8 mouse cellular contexts compared by ENCODE assay signal in the genomic region with DNA sequence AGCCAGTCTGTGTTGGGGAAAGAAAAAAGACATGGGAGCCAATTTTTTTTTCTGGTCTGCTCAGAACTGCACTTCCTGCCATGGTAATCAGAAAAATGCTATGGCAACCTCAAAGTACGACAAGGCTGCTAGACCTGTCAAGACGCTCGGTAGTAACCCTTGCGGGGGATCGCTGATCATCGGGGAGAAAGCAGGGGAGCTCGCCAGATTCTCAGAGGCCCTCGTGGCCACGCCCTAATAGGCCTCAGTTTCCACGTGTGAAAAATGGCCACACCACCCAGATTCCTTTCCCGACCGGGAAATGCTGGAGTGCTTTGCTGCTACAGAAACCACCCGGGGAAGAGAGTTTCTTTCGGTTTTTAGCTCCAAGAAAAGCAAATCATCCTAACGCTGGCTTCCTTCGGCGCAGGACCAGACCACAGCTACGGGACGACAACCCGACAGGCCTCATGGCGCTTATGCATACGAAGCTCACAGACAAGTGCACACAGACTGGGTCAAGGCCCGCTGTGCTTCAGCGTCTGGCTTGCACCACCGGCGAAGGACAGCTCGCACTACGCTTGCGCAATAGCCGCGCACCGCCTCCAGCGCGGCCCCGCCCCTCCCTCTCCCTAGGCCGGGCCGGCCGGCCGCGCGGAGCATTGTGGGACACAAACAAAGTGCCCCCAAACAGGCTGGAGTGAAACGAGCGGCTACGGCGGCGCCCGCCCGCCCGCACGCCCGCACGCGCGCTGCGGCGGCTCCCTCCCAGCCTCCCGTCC. TPM values are rescaled to one million over a fixed set of nuclear protein-coding genes. Genes with fewer than 3 reads are reported as not detected.
DNase-seq lines count a peak whose midpoint lies in the region; ATAC-seq lines count a peak whose summit lies in the region.

No protein-coding gene starts in this region.

- under 1% methylated on average over 32 of the region's 57 CpGs for WGBS in embryonic facial prominence, embryonic 14.5 days
- under 1% methylated on average over 45 of the region's 57 CpGs for WGBS in kidney, embryonic 14.5 days
- under 1% methylated on average over 43 of the region's 57 CpGs for WGBS in limb, embryonic 15.5 days

- no peaks in the 10 kb centered on the region for H3K9me3 ChIP-seq in embryonic facial prominence, embryonic 14.5 days (ENCODE audit: control insufficient read depth, low read length)
- no peaks in the 10 kb centered on the region for H3K9me3 ChIP-seq in kidney, embryonic 14.5 days (ENCODE audit: control insufficient read depth, low read length)
- no peaks in the 10 kb centered on the region for H3K9me3 ChIP-seq in limb, embryonic 15.5 days

- H3K4me3 ChIP-seq in embryonic facial prominence, embryonic 14.5 days (ENCODE audit: low read depth, low read length) = peak overlapping the region; percentile 78
- peak overlapping the region; percentile 91 for H3K4me3 ChIP-seq in kidney, embryonic 14.5 days (ENCODE audit: low read length)
- peak overlapping the region; percentile 95 for H3K4me3 ChIP-seq in limb, embryonic 15.5 days

- DNase-seq in 3T3-L1 (ENCODE audit: low read depth, low spot score) = peak; percentile 87
- peak; percentile 92 to 97 for DNase-seq in adrenal gland, postnatal 4 days (ENCODE audit: low spot score in 2 of 2)
- DNase-seq in embryonic facial prominence, embryonic 14.5 days (ENCODE audit: low spot score) = peak; percentile 97
- DNase-seq in heart, adult 9 months (ENCODE audit: low spot score in 2 of 2) = peak; percentile 97
- peak; percentile 85 to 91 for DNase-seq in monocyte, adult 2 months (ENCODE audit: low read depth in 1 of 2, low spot score in 2 of 2)
- peak; percentile 97 for DNase-seq in spleen, postnatal 36 days (ENCODE audit: low spot score in 2 of 2)

- ATAC-seq in embryonic facial prominence, embryonic 14.5 days (ENCODE audit: low read depth) = peak; percentile 96
- peak; percentile 96 for ATAC-seq in kidney, embryonic 14.5 days (ENCODE audit: low FRiP score, low TSS enrichment)
- peak; percentile 94 for ATAC-seq in limb, embryonic 15.5 days (ENCODE audit: insufficient number of reproducible peaks, low FRiP score, low TSS enrichment, low read depth)

- H3K9ac ChIP-seq in embryonic facial prominence, embryonic 14.5 days (ENCODE audit: low read depth, low read length) = peak overlapping the region; percentile 81
- peak overlapping the region; percentile 84 for H3K9ac ChIP-seq in kidney, embryonic 14.5 days (ENCODE audit: low read depth, low read length)
- H3K9ac ChIP-seq in limb, embryonic 15.5 days = peak overlapping the region; percentile 96

- H3K36me3 ChIP-seq in embryonic facial prominence, embryonic 14.5 days (ENCODE audit: control insufficient read depth, insufficient read depth, low read length) = 0 out of 2 replicates have a peak, but pooled peaks cover 5% of the 10 kb centered on the region
- peaks cover 4% of the 10 kb centered on the region; the same call in 1 of the 2 replicates for H3K36me3 ChIP-seq in kidney, embryonic 14.5 days (ENCODE audit: control insufficient read depth, insufficient read depth, low read length)
- no peaks in the 10 kb centered on the region for H3K36me3 ChIP-seq in limb, embryonic 15.5 days

- peak overlapping the region; percentile 91 for H3K4me2 ChIP-seq in embryonic facial prominence, embryonic 14.5 days (ENCODE audit: low read depth, low read length)
- H3K4me2 ChIP-seq in kidney, embryonic 14.5 days (replicated peaks; ENCODE audit: low read depth, low read length) = peak overlapping the region; percentile 88
- H3K4me2 ChIP-seq in limb, embryonic 15.5 days = peak overlapping the region; percentile 85

- peak overlapping the region; percentile 92 for H3K27ac ChIP-seq in embryonic facial prominence, embryonic 14.5 days (replicated peaks; ENCODE audit: low read depth, low read length)
- H3K27ac ChIP-seq in kidney, embryonic 14.5 days (ENCODE audit: low read depth, low read length) = peak overlapping the region; percentile 97
- peak overlapping the region; percentile 98 for H3K27ac ChIP-seq in limb, embryonic 15.5 days

- peaks cover 13% of the 10 kb centered on the region for H3K4me1 ChIP-seq in embryonic facial prominence, embryonic 14.5 days (ENCODE audit: control insufficient read depth, insufficient read depth, low read length)
- H3K4me1 ChIP-seq in kidney, embryonic 14.5 days (ENCODE audit: control insufficient read depth, insufficient read depth, low read length) = 0 out of 2 replicates have a peak, but pooled peaks cover 6% of the 10 kb centered on the region
- H3K4me1 ChIP-seq in limb, embryonic 15.5 days = peaks cover 9% of the 10 kb centered on the region; the same call in 1 of the 2 replicates

- no peaks in the 10 kb centered on the region for H3K27me3 ChIP-seq in embryonic facial prominence, embryonic 14.5 days (replicated peaks; ENCODE audit: control insufficient read depth, insufficient read depth, low read length)
- H3K27me3 ChIP-seq in kidney, embryonic 14.5 days (ENCODE audit: control insufficient read depth, insufficient read depth, low read length) = no peaks in the 10 kb centered on the region
- H3K27me3 ChIP-seq in limb, embryonic 15.5 days = no peaks in the 10 kb centered on the region

RNA-seq across cellular contexts. Expression of a gene that starts 0.5 kb away (rescaled TPM):
- total RNA-seq in adrenal gland, postnatal 4 days (2021) = 10 to 100 TPM; 60.5 to 60.8 TPM
- 5.9 and 7.1 TPM in 2 replicates for polyA plus RNA-seq in embryonic facial prominence, embryonic 14.5 days (2014; fragmentation: Nextera tagmentation; extraction: Ambion mirVana)
- 7.5 and 7.7 TPM in 2 replicates for polyA plus RNA-seq in kidney, embryonic 14.5 days (2014; fragmentation: Nextera tagmentation; extraction: Ambion mirVana)
- polyA plus RNA-seq in limb, embryonic 15.5 days (2015; fragmentation: Nextera tagmentation; extraction: Ambion mirVana) = 6.3 and 7.5 TPM in 2 replicates

Comparison
In these comparisons a context has a peak if more than half of its experiments do, and no peak if none do; other contexts are left out.
1. Peak in every context shown above with its lines: DNase-seq, ATAC-seq, H3K4me3 ChIP-seq and H3K27ac ChIP-seq.